Mouse (Mus musculus) neutrophil, adult 5-6 weeks (primary cell): ENCODE results near the gene Mydgf. TPM values are rescaled to one million over a fixed set of nuclear protein-coding genes. Genes with fewer than 3 reads are reported as not detected.
A peak's percentile ranks its signal among the peaks of the same experiment; 100 is the strongest.

Experiments used
- ATAC-seq: fragments of 151-379, 151-347 bp; 2 replicates; pipeline ENCODE4 v1.8.0; 2017; ENCODE audit warnings: mild to moderate bottlenecking, moderate TSS enrichment; ENCODE audit not compliant: insufficient number of reproducible peaks, poor library complexity, low FRiP score, severe bottlenecking; ENCODE audit errors: extremely low read depth
- total RNA-seq: library from RNA; stranded (forward); fragments of 200-1000 nt; gene quantifications from 2 replicates; pipeline ENCODE4 v1.2.3, GENCODE M21; 2017

Mydgf gene
- 13.9 and 18.0 TPM in 2 replicates for total RNA-seq

GRCm38 (mm10) chr17:56183658-56184103 lies at the start of gene Mydgf:
Gene Mydgf, minus strand, starts transcription at chr17:56183920.
- ATAC-seq = peak; percentile 95

- no peak for ATAC-seq
These were observed 49.7 kb upstream of the Mydgf start for GRCm38 (mm10) chr17:56233389-56233788.

GRCm38 (mm10) chr17:56229943-56230342 lies 46.2 kb upstream of the Mydgf start:
- no peak for ATAC-seq

GRCm38 (mm10) chr17:56226566-56226965 lies 42.8 kb upstream of the Mydgf start:
- ATAC-seq = no peak

GRCm38 (mm10) chr17:56224916-56225315 lies 41.2 kb upstream of the Mydgf start:
- ATAC-seq = no peak

GRCm38 (mm10) chr17:56219805-56220204 lies 36.1 kb upstream of the Mydgf start:
- no peak for ATAC-seq

GRCm38 (mm10) chr17:56219251-56219650 lies 35.5 kb upstream of the Mydgf start:
- no peak for ATAC-seq

- ATAC-seq = peak; percentile 97
These were observed 34.9 kb upstream of the Mydgf start, which contains the start of gene Dpp9 for GRCm38 (mm10) chr17:56218377-56219191. Gene Dpp9, minus strand, starts transcription at chr17:56218905.

GRCm38 (mm10) chr17:56217670-56218069 lies 34.0 kb upstream of the Mydgf start:
- no peak for ATAC-seq

GRCm38 (mm10) chr17:56214229-56214628 lies 30.5 kb upstream of the Mydgf start:
- no peak for ATAC-seq

GRCm38 (mm10) chr17:56212676-56213075 lies 29.0 kb upstream of the Mydgf start:
- ATAC-seq = no peak

- no peak for ATAC-seq
These were observed 27.4 kb upstream of the Mydgf start for GRCm38 (mm10) chr17:56211090-56211489.

GRCm38 (mm10) chr17:56208821-56209220 lies 25.1 kb upstream of the Mydgf start:
- ATAC-seq = no peak

- ATAC-seq = no peak
These were observed 24.3 kb upstream of the Mydgf start for GRCm38 (mm10) chr17:56207963-56208530.

- no peak for ATAC-seq
These were observed 23.4 kb upstream of the Mydgf start for GRCm38 (mm10) chr17:56206986-56207674.

GRCm38 (mm10) chr17:56206276-56206884 lies 22.7 kb upstream of the Mydgf start:
- no peak for ATAC-seq

GRCm38 (mm10) chr17:56203729-56204128 lies 20.0 kb upstream of the Mydgf start:
- ATAC-seq = no peak

GRCm38 (mm10) chr17:56202476-56202875 lies 18.8 kb upstream of the Mydgf start:
- no peak for ATAC-seq

- ATAC-seq = no peak
These were observed 17.9 kb upstream of the Mydgf start for GRCm38 (mm10) chr17:56201642-56202041.
